Mouse (Mus musculus): ENCODE measurements around the gene Notch2. TPM values are rescaled to one million over a fixed set of nuclear protein-coding genes. Genes with fewer than 3 reads are reported as not detected.

Notch2 gene
- polyA plus RNA-seq, 1 experiment from 2014 or later: 21.2 TPM

- H3K4me3 ChIP-seq: no peak overlapping the region
- H3K4me1 ChIP-seq: peaks cover 9% of the 10 kb centered on the region
- no peaks in the 10 kb centered on the region for H3K27me3 ChIP-seq (ENCODE audit: poor library complexity, severe bottlenecking)
- peak; percentile 42 for DNase-seq (ENCODE audit: extremely low spot score, low spot score)
- no peaks in the 10 kb centered on the region for H3K36me3 ChIP-seq (replicated peaks)
- H3K9me3 ChIP-seq: no peaks in the 10 kb centered on the region
- WGBS: 28% methylated on average over 7 of the region's 7 CpGs
- H3K27ac ChIP-seq: no peak overlapping the region
These were observed 167.5 kb downstream of the Notch2 start for GRCm38 (mm10) chr3:98180805-98181204.

- Histone ChIP-seq H3K36me3 (replicated peaks) (no peaks in the 10 kb centered on the region), H3K4me1 (peaks cover 10% of the 10 kb centered on the region), H3K27me3 (ENCODE audit: poor library complexity, severe bottlenecking) (no peaks in the 10 kb centered on the region), H3K9me3 (no peaks in the 10 kb centered on the region), H3K27ac (peak overlapping the region; percentile 56), H3K4me3 (no peak overlapping the region)
- DNase-seq (ENCODE audit: extremely low spot score, low spot score): peak; percentile 31
- WGBS: 72% methylated on average over 10 of the region's 10 CpGs
These were observed 171.9 kb downstream of the Notch2 start for GRCm38 (mm10) chr3:98185163-98185714.

GRCm38 (mm10) chr3:98187777-98188176 lies 174.4 kb downstream of the Notch2 start:
- no peak overlapping the region for H3K4me3 ChIP-seq
- no peak overlapping the region for H3K27ac ChIP-seq
- H3K9me3 ChIP-seq: no peaks in the 10 kb centered on the region
- WGBS: 94% methylated on average over 3 of the region's 3 CpGs
- H3K36me3 ChIP-seq (replicated peaks): no peaks in the 10 kb centered on the region
- no peaks in the 10 kb centered on the region for H3K27me3 ChIP-seq (ENCODE audit: poor library complexity, severe bottlenecking)
- peaks cover 10% of the 10 kb centered on the region for H3K4me1 ChIP-seq
- DNase-seq (ENCODE audit: extremely low spot score, low spot score): no peak

GRCm38 (mm10) chr3:98197711-98198532 lies 184.6 kb downstream of the Notch2 start:
- DNase-seq (ENCODE audit: extremely low spot score, low spot score): peak; percentile 21
- Histone ChIP-seq H3K9me3 (no peaks in the 10 kb centered on the region), H3K4me1 (peaks cover 23% of the 10 kb centered on the region), H3K27ac (peak overlapping the region; percentile 60), H3K27me3 (ENCODE audit: poor library complexity, severe bottlenecking) (no peaks in the 10 kb centered on the region), H3K4me3 (no peak overlapping the region), H3K36me3 (replicated peaks) (no peaks in the 10 kb centered on the region)
- 18% methylated on average over 9 of the region's 9 CpGs for WGBS

GRCm38 (mm10) chr3:98199747-98200146 lies 186.4 kb downstream of the Notch2 start:
- Histone ChIP-seq H3K4me1 (peaks cover 31% of the 10 kb centered on the region), H3K27me3 (ENCODE audit: poor library complexity, severe bottlenecking) (no peaks in the 10 kb centered on the region), H3K27ac (no peak overlapping the region), H3K36me3 (replicated peaks) (no peaks in the 10 kb centered on the region), H3K9me3 (no peaks in the 10 kb centered on the region), H3K4me3 (no peak overlapping the region)
- 83% methylated on average over 5 of the region's 5 CpGs for WGBS
- DNase-seq (ENCODE audit: extremely low spot score, low spot score): no peak

Other genes with a start within 250 kb of the Notch2 start
- 18.5 and 18.7 TPM in 2 replicates for gene Pde4dip, start 124.8 kb upstream of the Notch2 start, polyA plus RNA-seq (2016; fragmentation: Nextera tagmentation; extraction: Ambion mirVana)
- 114 TPM in 2 replicates for gene Sec22b, start 112.3 kb upstream of the Notch2 start, polyA plus RNA-seq (2016; fragmentation: Nextera tagmentation; extraction: Ambion mirVana)
- 0.04 TPM in 1 of 2 replicates, not detected in the other for gene Adam30, start 147.1 kb downstream of the Notch2 start, polyA plus RNA-seq (2016; fragmentation: Nextera tagmentation; extraction: Ambion mirVana)
- gene Reg4, start 208.6 kb downstream of the Notch2 start, polyA plus RNA-seq (2016; fragmentation: Nextera tagmentation; extraction: Ambion mirVana): 0.14 TPM in 1 of 2 replicates, not detected in the other

Data from forebrain, embryonic 10.5 days (tissue).